Mouse (Mus musculus): ENCODE measurements at regions not wholly inside any gene's neighbourhood (a gene's known extent, or its start where the extent isn't known, plus 50 kb on each side); places are given as distances from the start of the nearest gene placed in this dataset.

GRCm38 (mm10) chr7:90077565-90077964 is 52.4 kb upstream of the Picalm start:
- TF ChIP-seq CTCF (IDR thresholded peaks at IDR 0.05; ENCODE audit: control insufficient read depth, insufficient read depth, low read length) = no peak
- no peak for TF ChIP-seq POLR2A (IDR thresholded peaks at IDR 0.05; ENCODE audit: borderline replicate concordance, control insufficient read depth, low read depth, low read length)
